ENCODE assay signal across 9 mouse cellular contexts in the genomic region with DNA sequence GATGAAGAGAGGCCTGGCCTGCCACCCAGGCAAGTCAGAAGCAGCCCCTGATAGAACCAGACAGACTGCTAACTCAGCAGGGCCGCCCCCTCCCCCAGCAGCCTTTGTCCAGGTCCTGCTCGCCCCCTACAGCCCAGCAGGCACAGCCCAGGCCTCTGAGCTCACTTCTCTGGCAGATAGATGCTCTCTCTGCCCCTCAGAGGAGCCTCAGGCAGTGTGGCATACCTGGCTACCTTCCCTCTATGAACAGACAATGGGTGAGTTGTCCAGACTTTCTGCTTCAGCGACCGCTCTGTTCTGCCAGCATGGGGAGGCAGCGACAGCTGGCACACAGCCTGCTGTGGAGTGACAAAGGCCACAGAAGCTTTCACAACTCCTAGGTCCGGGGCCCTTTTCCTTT. TPM values are rescaled to one million over a fixed set of nuclear protein-coding genes. Genes with fewer than 3 reads are reported as not detected.
DNase-seq lines count a peak whose midpoint lies in the region; ATAC-seq and TF ChIP-seq lines count a peak whose summit lies in the region.
"Had no signal": no experiment of that assay in that cellular context is flagged by ENCODE, and none has a peak within 500 bp of the region (broad histone marks: within the 10 kb centered on the region; RNA-seq: fewer than 3 reads in every experiment).

No protein-coding gene starts in this region.

- peak; percentile 84 to 93 for DNase-seq in cerebellum, postnatal 10 days
- DNase-seq in cerebellum, adult 11-12 months, result no peak
- DNase-seq in liver, postnatal 0 days, result peak; percentile 54
- DNase-seq in liver, result no peak
- DNase-seq in retina, postnatal 1 day, result peak; percentile 87

- TF ChIP-seq EP300 in liver, postnatal 0 days (IDR thresholded peaks at IDR 0.05; ENCODE audit: low read depth), result no peak

- H3K9me3 ChIP-seq in liver, postnatal 0 days (ENCODE audit: low read length), result no peaks in the 10 kb centered on the region
- no peaks in the 10 kb centered on the region for H3K9me3 ChIP-seq in hindbrain, embryonic 13.5 days
- no peaks in the 10 kb centered on the region for H3K9me3 ChIP-seq in intestine, embryonic 15.5 days
- H3K9me3 ChIP-seq: heart, embryonic 10.5 days had no signal

- H3K4me2 ChIP-seq in liver, postnatal 0 days (ENCODE audit: low read depth, low read length), result peak overlapping the region; percentile 75; the same call in 1 of the 2 replicates
- H3K4me2 ChIP-seq in hindbrain, embryonic 13.5 days, result peak overlapping the region; percentile 87
- no peak overlapping the region for H3K4me2 ChIP-seq in intestine, embryonic 15.5 days (replicated peaks)

- H3K36me3 ChIP-seq in liver, postnatal 0 days (replicated peaks; ENCODE audit: insufficient read depth, low read length), result no peaks in the 10 kb centered on the region
- H3K36me3 ChIP-seq in hindbrain, embryonic 13.5 days, result no peaks in the 10 kb centered on the region
- H3K36me3 ChIP-seq in intestine, embryonic 15.5 days, result no peaks in the 10 kb centered on the region
- H3K36me3 ChIP-seq: heart, embryonic 10.5 days had no signal

- 52% methylated on average over 6 of the region's 6 CpGs for WGBS in liver, postnatal 0 days (ENCODE audit: insufficient replicate concordance)
- WGBS in hindbrain, embryonic 13.5 days, result 11% methylated on average over 6 of the region's 6 CpGs
- WGBS in intestine, embryonic 15.5 days, result 72% methylated on average over 6 of the region's 6 CpGs

- no peak overlapping the region for H3K4me3 ChIP-seq in liver, postnatal 0 days (ENCODE audit: low read depth, low read length)
- no peak overlapping the region for H3K4me3 ChIP-seq in hindbrain, embryonic 13.5 days
- H3K4me3 ChIP-seq in intestine, embryonic 15.5 days (replicated peaks), result no peak overlapping the region
- H3K4me3 ChIP-seq: heart, embryonic 10.5 days had no signal

- H3K27me3 ChIP-seq in liver, postnatal 0 days (ENCODE audit: insufficient read depth, low read length), result no peaks in the 10 kb centered on the region
- H3K27me3 ChIP-seq in hindbrain, embryonic 13.5 days, result no peaks in the 10 kb centered on the region
- H3K27me3 ChIP-seq in intestine, embryonic 15.5 days (replicated peaks), result no peaks in the 10 kb centered on the region

- H3K27ac ChIP-seq in liver, postnatal 0 days (ENCODE audit: low read depth), result no peak overlapping the region
- peak overlapping the region; percentile 83 for H3K27ac ChIP-seq in hindbrain, embryonic 13.5 days
- H3K27ac ChIP-seq in intestine, embryonic 15.5 days, result no peak overlapping the region
- H3K27ac ChIP-seq: heart, embryonic 10.5 days had no signal

- no peak overlapping the region; the same call in 1 of the 2 replicates for H3K9ac ChIP-seq in liver, postnatal 0 days (replicated peaks)
- peak overlapping the region; percentile 55 for H3K9ac ChIP-seq in hindbrain, embryonic 13.5 days
- H3K9ac ChIP-seq in intestine, embryonic 15.5 days, result no peak overlapping the region

- no peak for ATAC-seq in liver, postnatal 0 days
- no peak for ATAC-seq in hindbrain, embryonic 13.5 days (ENCODE audit: low FRiP score)
- ATAC-seq in intestine, embryonic 15.5 days, result no peak
- no peak for ATAC-seq in megakaryocyte-erythroid progenitor cell, adult 5-6 weeks (replicated peaks; ENCODE audit: low FRiP score, low TSS enrichment, poor library complexity, severe bottlenecking)

- no peak for TF ChIP-seq CTCF in liver, postnatal 0 days (IDR thresholded peaks at IDR 0.05; ENCODE audit: low read depth)

- H3K4me1 ChIP-seq in liver, postnatal 0 days (ENCODE audit: insufficient read depth), result peaks cover 13% of the 10 kb centered on the region
- H3K4me1 ChIP-seq in hindbrain, embryonic 13.5 days (replicated peaks), result peaks cover 69% of the 10 kb centered on the region
- peaks cover 33% of the 10 kb centered on the region for H3K4me1 ChIP-seq in intestine, embryonic 15.5 days (replicated peaks)

RNA-seq across cellular contexts. Expression of a gene that starts 3.6 kb away (rescaled TPM):
- polyA plus RNA-seq in liver, postnatal 0 days (2015; fragmentation: Nextera tagmentation; extraction: Ambion mirVana), result 7.2 and 9.6 TPM in 2 replicates
- 23.0 and 33.3 TPM in 2 replicates for polyA plus RNA-seq in hindbrain, embryonic 13.5 days (2015; fragmentation: Nextera tagmentation; extraction: Ambion mirVana)
- 9.9 and 11.3 TPM in 2 replicates for polyA plus RNA-seq in intestine, embryonic 15.5 days (2015; fragmentation: Nextera tagmentation; extraction: Ambion mirVana)
- 2.0 and 2.4 TPM in 2 replicates for total RNA-seq in megakaryocyte-erythroid progenitor cell, adult 5-6 weeks (2014; fragmentation: Nextera tagmentation)
- 3.3 and 5.4 TPM in 2 replicates for total RNA-seq in megakaryocyte-erythroid progenitor cell, adult 5-6 weeks (2017)

RNA-seq across cellular contexts. Expression of a gene that starts 19.7 kb away (rescaled TPM):
- 103 and 122 TPM in 2 replicates for polyA plus RNA-seq in liver, postnatal 0 days (2015; fragmentation: Nextera tagmentation; extraction: Ambion mirVana)
- polyA plus RNA-seq in hindbrain, embryonic 13.5 days (2015; fragmentation: Nextera tagmentation; extraction: Ambion mirVana), result 8.0 and 9.2 TPM in 2 replicates
- 25.6 and 28.0 TPM in 2 replicates for polyA plus RNA-seq in intestine, embryonic 15.5 days (2015; fragmentation: Nextera tagmentation; extraction: Ambion mirVana)
- total RNA-seq in megakaryocyte-erythroid progenitor cell, adult 5-6 weeks (2014; fragmentation: Nextera tagmentation), result not detected in 2 replicates
- not detected in 2 replicates for total RNA-seq in megakaryocyte-erythroid progenitor cell, adult 5-6 weeks (2017)

RNA-seq across cellular contexts. Expression of a gene that starts 41.3 kb away (rescaled TPM):
- 26.2 and 26.7 TPM in 2 replicates for polyA plus RNA-seq in liver, postnatal 0 days (2015; fragmentation: Nextera tagmentation; extraction: Ambion mirVana)
- polyA plus RNA-seq in hindbrain, embryonic 13.5 days (2015; fragmentation: Nextera tagmentation; extraction: Ambion mirVana), result 181 and 187 TPM in 2 replicates
- 111 and 126 TPM in 2 replicates for polyA plus RNA-seq in intestine, embryonic 15.5 days (2015; fragmentation: Nextera tagmentation; extraction: Ambion mirVana)
- total RNA-seq in megakaryocyte-erythroid progenitor cell, adult 5-6 weeks (2014; fragmentation: Nextera tagmentation), result 32.6 and 36.2 TPM in 2 replicates
- total RNA-seq in megakaryocyte-erythroid progenitor cell, adult 5-6 weeks (2017), result 21.2 and 40.2 TPM in 2 replicates

RNA-seq across cellular contexts. Expression of a gene that starts 46.6 kb away (rescaled TPM):
- not detected in 2 replicates for polyA plus RNA-seq in liver, postnatal 0 days (2015; fragmentation: Nextera tagmentation; extraction: Ambion mirVana)
- 1.0 and 1.9 TPM in 2 replicates for polyA plus RNA-seq in hindbrain, embryonic 13.5 days (2015; fragmentation: Nextera tagmentation; extraction: Ambion mirVana)
- polyA plus RNA-seq in intestine, embryonic 15.5 days (2015; fragmentation: Nextera tagmentation; extraction: Ambion mirVana), result 0.01 and 0.11 TPM in 2 replicates
- total RNA-seq in megakaryocyte-erythroid progenitor cell, adult 5-6 weeks (2014; fragmentation: Nextera tagmentation), result 0.11 and 0.27 TPM in 2 replicates
- under 0.01 and 0.09 TPM in 2 replicates for total RNA-seq in megakaryocyte-erythroid progenitor cell, adult 5-6 weeks (2017)

Comparison
In these comparisons a context has a peak if more than half of its experiments do, and no peak if none do; other contexts are left out.
1. DNase-seq: peak in cerebellum, postnatal 10 days (2 of 2), liver, postnatal 0 days (single experiment) and retina, postnatal 1 day (single experiment); none in cerebellum, adult 11-12 months (single experiment) and liver (single experiment).